Mouse (Mus musculus): ENCODE measurements around the gene Isoc2a.

The Isoc2a gene

GRCm38 (mm10) chr7:4943223-4943815 lies 66.4 kb downstream of the Isoc2a start:
- DNase-seq = peak; percentile 96

All from cerebellum, adult 11-12 months (tissue).